Mouse (Mus musculus) thymus, adult 2 months (tissue): ENCODE results near the gene Dhx8. TPM values are rescaled to one million over a fixed set of nuclear protein-coding genes. Genes with fewer than 3 reads are reported as not detected.
A peak's percentile ranks its signal among the peaks of the same experiment; 100 is the strongest.

Source experiments
- DNase-seq: peaks from one replicate; pipeline ENCODE4 v3.0.0; 2021
- H3K27ac ChIP-seq: fragments of 200-500 bp; 2 replicates; pipeline ENCODE4 v1.5.1; 2012; ENCODE audit warnings: low read length, control low read depth; ENCODE audit not compliant: control insufficient read depth, insufficient read depth
- H3K27me3 ChIP-seq: fragments of 200-500 bp; 2 replicates; pipeline ENCODE4 v1.6.1; 2012; ENCODE audit warnings: mild to moderate bottlenecking, low read length, moderate library complexity, mixed read lengths; ENCODE audit not compliant: control insufficient read depth, insufficient read depth
- H3K36me3 ChIP-seq: fragments of 200-500 bp; 2 replicates; pipeline ENCODE4 v1.6.1; 2012; ENCODE audit warnings: mild to moderate bottlenecking, low read length, moderate library complexity; ENCODE audit not compliant: control insufficient read depth, insufficient read depth
- H3K4me1 ChIP-seq: fragments of 200-500 bp; replicated peaks from 2 replicates; pipeline ENCODE4 v1.6.1; 2012; ENCODE audit warnings: low read length; ENCODE audit not compliant: control insufficient read depth, insufficient read depth
- H3K4me3 ChIP-seq: fragments of 200-500 bp; 2 replicates; pipeline ENCODE4 v1.5.1; 2012; ENCODE audit warnings: mild to moderate bottlenecking, low read length, control low read depth, moderate library complexity; ENCODE audit not compliant: control insufficient read depth, insufficient read depth
- CTCF ChIP-seq: fragments of 200-500 bp; IDR thresholded peaks from 2 replicates; pipeline ENCODE4 v1.5.1; 2012; ENCODE audit warnings: mild to moderate bottlenecking, control low read depth, low read length, moderate library complexity, borderline replicate concordance; ENCODE audit not compliant: control insufficient read depth, poor library complexity, insufficient read depth; ENCODE audit errors: extremely low read depth
- POLR2A ChIP-seq: fragments of 200-500 bp; IDR thresholded peaks from 2 replicates; pipeline ENCODE4 v1.6.1; 2012; ENCODE audit warnings: mild to moderate bottlenecking, low read length, control low read depth, moderate library complexity; ENCODE audit not compliant: control insufficient read depth, poor library complexity, insufficient read depth; ENCODE audit errors: extremely low read depth
- WGBS: fragments of 180-500 bp; shearing (Covaris S2); methylation state at CpG from one replicate; pipeline ENCODE4 v1.1.7; 2018; 5-methylcytosine and 5-hydroxymethylcytosine counted together
- polyA plus RNA-seq: library from polyadenylated mRNA; depleted of rRNA; stranded (reverse); fragments of >200 nt; gene quantifications from 2 replicates; pipeline ENCODE4 v1.2.3, GENCODE M21; 2012

The Dhx8 gene
- polyA plus RNA-seq, 1 experiment, result 30.5 TPM

DNA sequence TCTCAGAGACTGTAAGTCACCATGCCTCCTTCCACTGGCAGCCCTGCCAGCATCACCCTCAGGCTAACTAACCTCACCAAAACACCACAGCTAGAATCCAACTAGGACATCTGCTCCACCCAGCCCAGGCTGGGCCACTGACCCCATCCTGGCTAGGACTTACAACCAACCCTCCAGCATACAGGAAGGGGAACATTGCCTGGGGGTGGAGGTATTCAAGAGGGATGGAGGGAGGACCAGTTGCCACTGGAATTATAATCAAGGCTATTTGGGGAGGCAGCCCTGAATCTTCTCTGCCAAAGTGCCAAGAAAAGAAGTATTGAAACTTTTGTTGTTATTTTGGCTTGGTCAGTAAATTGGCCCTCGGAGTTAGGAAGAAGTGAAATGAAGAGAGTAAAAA is 50.4 kb downstream of the Dhx8 start:
- WGBS, result 74% methylated on average over 1 of the region's 1 CpGs
- TF ChIP-seq CTCF, result no peak
- no peaks in the 10 kb centered on the region for H3K36me3 ChIP-seq
- DNase-seq, result no peak
- no peak overlapping the region for H3K27ac ChIP-seq
- H3K4me1 ChIP-seq, result peaks cover 8% of the 10 kb centered on the region
- peaks cover 18% of the 10 kb centered on the region for H3K27me3 ChIP-seq
- no peak overlapping the region for H3K4me3 ChIP-seq

DNA sequence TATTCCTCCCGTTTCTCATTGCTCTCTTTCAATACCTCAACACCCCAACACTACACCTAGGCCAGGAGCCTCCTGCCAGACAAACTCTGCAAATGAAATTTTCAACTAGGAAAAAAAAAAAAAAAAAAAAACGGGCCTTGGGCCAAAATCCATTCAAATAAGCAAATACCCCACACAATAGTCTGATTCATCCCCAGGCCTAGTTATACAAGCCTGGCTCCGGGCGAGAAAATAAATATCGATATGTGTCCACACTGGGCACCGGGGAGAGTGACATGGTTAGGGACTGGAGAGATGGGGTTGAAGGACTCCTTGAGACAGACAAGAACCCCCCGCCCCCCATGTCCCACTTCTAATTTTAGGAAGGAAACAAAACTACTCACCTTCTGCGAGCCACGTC is 50.9 kb downstream of the Dhx8 start:
- Histone ChIP-seq H3K27me3 (peaks cover 18% of the 10 kb centered on the region), H3K4me3 (no peak overlapping the region), H3K27ac (no peak overlapping the region), H3K4me1 (peaks cover 8% of the 10 kb centered on the region), H3K36me3 (no peaks in the 10 kb centered on the region)
- WGBS, result 42% methylated on average over 9 of the region's 9 CpGs
- no peak for DNase-seq
- TF ChIP-seq CTCF (no peak), POLR2A (no peak)

DNA sequence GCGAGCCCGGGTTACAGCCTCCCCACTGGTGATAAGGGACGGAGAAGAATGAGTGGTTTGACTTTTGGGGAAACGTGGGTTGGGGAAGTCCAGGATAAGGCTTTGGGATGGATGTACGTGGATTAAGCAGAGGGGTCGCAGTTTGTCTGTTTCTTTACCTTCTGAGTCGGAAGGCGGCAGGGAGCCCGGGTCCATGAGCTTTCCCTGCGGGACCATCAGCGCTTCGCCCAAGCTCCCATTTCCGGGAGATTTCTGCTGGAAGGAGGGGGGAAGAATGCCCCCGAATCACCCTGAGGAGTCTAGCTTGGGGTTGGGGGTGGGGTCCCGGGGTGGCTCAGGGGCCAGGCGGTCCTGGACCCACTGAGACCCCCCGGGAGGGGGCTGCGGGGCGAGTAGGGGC is 51.4 kb downstream of the Dhx8 start:
- H3K27me3 ChIP-seq, result peaks cover 18% of the 10 kb centered on the region

DNA sequence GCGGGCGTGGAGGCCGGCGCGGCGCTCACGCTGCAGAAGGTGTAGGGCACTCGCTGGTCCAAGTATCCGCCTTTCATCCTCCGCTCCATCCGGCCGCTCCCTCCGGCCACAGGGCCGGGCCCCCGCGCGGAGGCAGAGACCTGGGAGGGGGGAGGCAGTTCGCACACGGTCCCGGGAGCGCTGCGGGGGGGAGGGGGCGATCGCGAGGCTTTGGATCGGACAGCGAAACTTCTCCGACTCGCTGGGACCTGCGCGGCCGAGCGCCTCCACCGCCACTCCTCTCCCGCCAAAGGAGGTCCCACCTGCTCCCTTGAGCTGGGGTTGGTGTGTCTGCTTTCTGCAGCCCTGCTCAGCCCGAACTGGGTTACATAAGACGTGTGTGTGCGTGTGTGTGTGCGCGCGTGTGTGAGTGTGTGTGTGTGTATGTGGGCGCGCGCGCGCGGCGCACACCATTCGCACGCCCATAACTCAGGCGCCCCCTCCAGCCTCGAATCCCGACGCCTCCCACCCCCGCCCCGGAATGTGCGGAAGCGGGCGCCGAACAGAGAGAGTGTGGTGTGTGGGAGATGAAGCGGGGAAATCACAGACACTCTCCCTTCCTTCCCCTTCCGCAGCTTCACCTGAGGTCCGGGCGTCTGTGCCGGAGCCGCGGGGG is 51.9 kb downstream of the Dhx8 start:
- no peak overlapping the region for H3K27ac ChIP-seq
- TF ChIP-seq CTCF (no peak), POLR2A (no peak)

More for the DNA sequence above, 51.4 kb downstream of the Dhx8 start:
- TF ChIP-seq POLR2A (no peak), CTCF (no peak)
- Histone ChIP-seq H3K4me3 (no peak overlapping the region), H3K36me3 (no peaks in the 10 kb centered on the region), H3K27ac (no peak overlapping the region), H3K4me1 (peaks cover 8% of the 10 kb centered on the region)
- DNase-seq, result no peak
- 12% methylated on average over 19 of the region's 19 CpGs for WGBS

DNA sequence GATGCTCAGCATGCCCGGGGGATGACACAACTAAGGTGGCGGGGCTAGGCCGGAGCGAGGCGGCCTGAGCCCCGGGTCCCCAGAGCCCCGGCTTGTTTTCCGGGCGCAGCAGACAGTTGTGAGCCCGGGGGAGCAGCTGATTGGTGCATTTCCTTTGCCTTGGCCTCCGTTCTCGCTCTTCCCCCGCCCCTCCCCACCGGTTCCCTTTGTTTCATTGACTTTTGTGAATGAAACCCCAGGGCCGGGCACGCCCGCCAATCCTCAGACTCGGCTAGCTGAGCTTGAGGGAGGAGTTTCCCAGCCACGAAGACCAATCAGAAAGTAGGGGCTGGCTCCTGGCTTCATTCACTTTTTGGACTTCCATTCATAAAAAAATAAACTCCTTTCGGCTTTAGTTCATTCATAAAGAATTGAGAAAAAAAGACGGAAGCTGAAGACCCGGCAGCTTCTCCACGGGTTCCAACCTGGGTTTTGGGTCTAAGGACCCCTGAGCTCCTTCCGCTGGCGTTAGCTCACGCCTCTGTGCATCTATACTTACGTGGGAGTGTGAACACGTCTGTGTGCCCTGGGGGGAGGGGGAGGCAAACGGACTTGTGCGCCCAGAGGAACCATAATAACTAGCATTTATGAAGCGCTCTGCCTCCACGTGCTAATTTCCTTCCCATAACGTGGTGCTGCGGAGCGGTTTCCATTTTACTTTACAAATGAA is 52.6 kb downstream of the Dhx8 start, which contains the start of gene Etv4:
Etv4 (minus strand) TSS at position 229 of the 709 bp plus-strand sequence.
- peaks cover 18% of the 10 kb centered on the region for H3K27me3 ChIP-seq
- no peaks in the 10 kb centered on the region for H3K36me3 ChIP-seq
- peak within 1 kb of the TSS; percentile 43 for H3K4me3 ChIP-seq
- TF ChIP-seq CTCF (no peak), POLR2A (no peak)
- H3K27ac ChIP-seq, result no peak within 1 kb of the TSS
- peak; percentile 92 for DNase-seq
- H3K4me1 ChIP-seq, result peaks cover 8% of the 10 kb centered on the region
- 2% methylated on average over 35 of the region's 35 CpGs for WGBS

More for the DNA sequence above, 51.9 kb downstream of the Dhx8 start:
- peaks cover 18% of the 10 kb centered on the region for H3K27me3 ChIP-seq
- peaks cover 8% of the 10 kb centered on the region for H3K4me1 ChIP-seq
- peak; percentile 10 for DNase-seq
- WGBS, result 2% methylated on average over 62 of the region's 67 CpGs
- peak overlapping the region; percentile 43 for H3K4me3 ChIP-seq
- no peaks in the 10 kb centered on the region for H3K36me3 ChIP-seq

DNA sequence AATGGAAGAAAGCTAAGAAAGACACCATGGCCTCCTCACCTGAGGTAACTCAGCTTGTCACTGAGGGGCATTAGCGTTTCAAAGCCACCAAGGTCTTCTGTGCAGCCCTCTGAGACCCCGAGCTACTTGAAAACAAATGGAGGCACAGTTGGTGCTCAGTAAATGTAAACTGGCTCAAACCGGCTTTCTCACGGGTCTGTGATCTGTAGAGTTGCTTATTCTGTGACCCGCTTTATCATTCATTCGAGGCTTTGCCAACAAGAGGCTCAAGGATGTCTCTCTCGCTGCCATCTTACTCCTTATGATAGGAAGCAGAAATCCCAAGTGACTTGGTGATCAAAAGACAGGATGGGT is 53.1 kb downstream of the Dhx8 start:
- no peak overlapping the region for H3K4me3 ChIP-seq
- H3K4me1 ChIP-seq, result peaks cover 8% of the 10 kb centered on the region
- TF ChIP-seq CTCF, result no peak
- TF ChIP-seq POLR2A, result no peak
- 26% methylated on average over 7 of the region's 7 CpGs for WGBS
- H3K27ac ChIP-seq, result no peak overlapping the region
- H3K36me3 ChIP-seq, result no peaks in the 10 kb centered on the region
- DNase-seq, result no peak
- peaks cover 18% of the 10 kb centered on the region for H3K27me3 ChIP-seq

DNA sequence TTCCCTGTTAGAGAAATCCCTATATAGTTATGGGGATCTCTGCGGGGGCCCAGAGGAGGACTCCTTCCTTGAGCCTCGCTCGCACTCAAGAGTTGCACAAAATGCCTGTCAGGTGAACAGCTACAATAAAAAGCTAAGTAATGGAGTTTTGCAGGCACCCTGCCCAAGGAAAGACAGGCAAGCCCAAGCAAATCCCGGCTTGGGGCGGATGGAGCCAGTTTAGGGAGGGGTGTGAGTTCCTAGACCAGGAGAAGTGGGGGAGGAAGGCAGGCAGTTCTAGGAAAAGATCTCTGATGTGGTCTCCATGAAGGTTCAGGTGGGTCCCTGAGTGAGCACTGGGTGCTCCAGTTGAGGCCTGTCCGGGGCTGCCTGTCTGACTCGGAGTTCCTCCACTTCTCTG is 53.9 kb downstream of the Dhx8 start:
- no peak for DNase-seq
- H3K4me1 ChIP-seq, result peaks cover 8% of the 10 kb centered on the region
- TF ChIP-seq POLR2A, result no peak
- TF ChIP-seq CTCF, result no peak
- H3K4me3 ChIP-seq, result no peak overlapping the region
- H3K36me3 ChIP-seq, result no peaks in the 10 kb centered on the region
- peaks cover 18% of the 10 kb centered on the region for H3K27me3 ChIP-seq
- 73% methylated on average over 7 of the region's 7 CpGs for WGBS
- no peak overlapping the region for H3K27ac ChIP-seq
